Mouse (Mus musculus): ENCODE measurements at regions not wholly inside any gene's neighbourhood (a gene's known extent, or its start where the extent isn't known, plus 50 kb on each side); places are given as distances from the start of the nearest gene placed in this dataset.

- no peak overlapping the region for H3K4me3 ChIP-seq (ENCODE audit: low read depth, low read length)
- no peaks in the 10 kb centered on the region for H3K4me1 ChIP-seq (replicated peaks; ENCODE audit: control insufficient read depth, insufficient read depth, low read length)
- H3K36me3 ChIP-seq (ENCODE audit: control insufficient read depth, insufficient read depth): no peaks in the 10 kb centered on the region
- no peak for TF ChIP-seq CTCF (IDR thresholded peaks at IDR 0.05; ENCODE audit: low read depth)
- 65% methylated on average over 2 of the region's 2 CpGs for WGBS
- H3K27ac ChIP-seq (ENCODE audit: low read depth, low read length): no peak overlapping the region
- H3K9me3 ChIP-seq (ENCODE audit: control insufficient read depth): no peaks in the 10 kb centered on the region
- ATAC-seq: no peak
- H3K27me3 ChIP-seq (replicated peaks; ENCODE audit: control insufficient read depth, insufficient read depth, low read length): no peaks in the 10 kb centered on the region
- H3K4me2 ChIP-seq (replicated peaks; ENCODE audit: low read depth): no peak overlapping the region
- H3K9ac ChIP-seq (ENCODE audit: low read depth, low read length): no peak overlapping the region
These were observed 107.5 kb upstream of the Castor2 start for GRCm38 (mm10) chr5:133991994-133992393.

GRCm38 (mm10) chr5:133991556-133991955 is 108.0 kb upstream of the Castor2 start:
- 29% methylated on average over 3 of the region's 3 CpGs for WGBS

GRCm38 (mm10) chr5:133983249-133983966 is 116.1 kb upstream of the Castor2 start:
- no peak for ATAC-seq
- H3K9ac ChIP-seq (ENCODE audit: low read depth, low read length): no peak overlapping the region
- no peaks in the 10 kb centered on the region for H3K9me3 ChIP-seq (ENCODE audit: control insufficient read depth)
- no peak overlapping the region for H3K27ac ChIP-seq (ENCODE audit: low read depth, low read length)
- H3K4me3 ChIP-seq (ENCODE audit: low read depth, low read length): no peak overlapping the region
- TF ChIP-seq CTCF (IDR thresholded peaks at IDR 0.05; ENCODE audit: low read depth): no peak
- H3K4me2 ChIP-seq (replicated peaks; ENCODE audit: low read depth): no peak overlapping the region
- WGBS: 10% methylated on average over 15 of the region's 15 CpGs
- no peaks in the 10 kb centered on the region for H3K36me3 ChIP-seq (ENCODE audit: control insufficient read depth, insufficient read depth)
- no peaks in the 10 kb centered on the region for H3K27me3 ChIP-seq (replicated peaks; ENCODE audit: control insufficient read depth, insufficient read depth, low read length)
- H3K4me1 ChIP-seq (replicated peaks; ENCODE audit: control insufficient read depth, insufficient read depth, low read length): no peaks in the 10 kb centered on the region

More at GRCm38 (mm10) chr5:133991556-133991955, 108.0 kb upstream of the Castor2 start:
- Histone ChIP-seq H3K4me3 (ENCODE audit: low read depth, low read length) (no peak overlapping the region), H3K27me3 (replicated peaks; ENCODE audit: control insufficient read depth, insufficient read depth, low read length) (no peaks in the 10 kb centered on the region), H3K27ac (ENCODE audit: low read depth, low read length) (no peak overlapping the region), H3K36me3 (ENCODE audit: control insufficient read depth, insufficient read depth) (no peaks in the 10 kb centered on the region), H3K4me2 (replicated peaks; ENCODE audit: low read depth) (no peak overlapping the region), H3K9ac (ENCODE audit: low read depth, low read length) (no peak overlapping the region), H3K4me1 (replicated peaks; ENCODE audit: control insufficient read depth, insufficient read depth, low read length) (no peaks in the 10 kb centered on the region), H3K9me3 (ENCODE audit: control insufficient read depth) (no peaks in the 10 kb centered on the region)
- no peak for TF ChIP-seq CTCF (IDR thresholded peaks at IDR 0.05; ENCODE audit: low read depth)
- ATAC-seq: no peak

GRCm38 (mm10) chr5:133970421-133970914 is 129.0 kb upstream of the Castor2 start:
- H3K27ac ChIP-seq (ENCODE audit: low read depth, low read length): no peak overlapping the region
- H3K27me3 ChIP-seq (replicated peaks; ENCODE audit: control insufficient read depth, insufficient read depth, low read length): no peaks in the 10 kb centered on the region
- no peaks in the 10 kb centered on the region for H3K9me3 ChIP-seq (ENCODE audit: control insufficient read depth)
- H3K36me3 ChIP-seq (ENCODE audit: control insufficient read depth, insufficient read depth): no peaks in the 10 kb centered on the region
- H3K4me3 ChIP-seq (ENCODE audit: low read depth, low read length): no peak overlapping the region
- no peaks in the 10 kb centered on the region for H3K4me1 ChIP-seq (replicated peaks; ENCODE audit: control insufficient read depth, insufficient read depth, low read length)
- H3K9ac ChIP-seq (ENCODE audit: low read depth, low read length): no peak overlapping the region
- no peak for ATAC-seq
- TF ChIP-seq CTCF (IDR thresholded peaks at IDR 0.05; ENCODE audit: low read depth): no peak
- WGBS: 75% methylated on average over 12 of the region's 12 CpGs
- no peak overlapping the region for H3K4me2 ChIP-seq (replicated peaks; ENCODE audit: low read depth)

GRCm38 (mm10) chr5:133963301-133963700 is 136.2 kb upstream of the Castor2 start:
- no peak for ATAC-seq
- WGBS: 86% methylated on average over 5 of the region's 5 CpGs
- Histone ChIP-seq H3K9ac (ENCODE audit: low read depth, low read length) (no peak overlapping the region), H3K36me3 (ENCODE audit: control insufficient read depth, insufficient read depth) (no peaks in the 10 kb centered on the region), H3K27me3 (replicated peaks; ENCODE audit: control insufficient read depth, insufficient read depth, low read length) (no peaks in the 10 kb centered on the region), H3K4me1 (replicated peaks; ENCODE audit: control insufficient read depth, insufficient read depth, low read length) (no peaks in the 10 kb centered on the region), H3K4me2 (replicated peaks; ENCODE audit: low read depth) (no peak overlapping the region), H3K27ac (ENCODE audit: low read depth, low read length) (no peak overlapping the region), H3K4me3 (ENCODE audit: low read depth, low read length) (no peak overlapping the region), H3K9me3 (ENCODE audit: control insufficient read depth) (no peaks in the 10 kb centered on the region)
- no peak for TF ChIP-seq CTCF (IDR thresholded peaks at IDR 0.05; ENCODE audit: low read depth)

- H3K4me3 ChIP-seq (ENCODE audit: low read depth, low read length): no peak overlapping the region
- WGBS: 67% methylated on average over 3 of the region's 3 CpGs
- H3K4me1 ChIP-seq (replicated peaks; ENCODE audit: control insufficient read depth, insufficient read depth, low read length): no peaks in the 10 kb centered on the region
These were observed 158.7 kb upstream of the Castor2 start for GRCm38 (mm10) chr5:133940841-133941240.

More at GRCm38 (mm10) chr5:133940841-133941240, 158.7 kb upstream of the Castor2 start:
- H3K36me3 ChIP-seq (ENCODE audit: control insufficient read depth, insufficient read depth): no peaks in the 10 kb centered on the region
- no peak for TF ChIP-seq CTCF (IDR thresholded peaks at IDR 0.05; ENCODE audit: low read depth)
- ATAC-seq: no peak
- no peak overlapping the region for H3K9ac ChIP-seq (ENCODE audit: low read depth, low read length)
- no peaks in the 10 kb centered on the region for H3K9me3 ChIP-seq (ENCODE audit: control insufficient read depth)
- H3K27me3 ChIP-seq (replicated peaks; ENCODE audit: control insufficient read depth, insufficient read depth, low read length): no peaks in the 10 kb centered on the region
- no peak overlapping the region for H3K4me2 ChIP-seq (replicated peaks; ENCODE audit: low read depth)
- no peak overlapping the region for H3K27ac ChIP-seq (ENCODE audit: low read depth, low read length)
